Mouse (Mus musculus) erythroblast, embryonic 14.5 days (primary cell): ENCODE data around the gene Fbxo3.
"Not testable (repeated sequence)": the region's sequence is repeated elsewhere in the genome, so short reads cannot be mapped to it uniquely, and the experiment has no call there.

Source experiments
- GATA1 ChIP-seq: IDR thresholded peaks from 2 replicates; pipeline ENCODE4 v1.6.1; 2012; ENCODE audit warnings: low read length, inconsistent platforms, mixed read lengths
- TAL1 ChIP-seq: IDR thresholded peaks from 3 replicates; pipeline ENCODE4 v1.6.1; 2012; ENCODE audit warnings: low read length, inconsistent platforms, mixed read lengths

DNA sequence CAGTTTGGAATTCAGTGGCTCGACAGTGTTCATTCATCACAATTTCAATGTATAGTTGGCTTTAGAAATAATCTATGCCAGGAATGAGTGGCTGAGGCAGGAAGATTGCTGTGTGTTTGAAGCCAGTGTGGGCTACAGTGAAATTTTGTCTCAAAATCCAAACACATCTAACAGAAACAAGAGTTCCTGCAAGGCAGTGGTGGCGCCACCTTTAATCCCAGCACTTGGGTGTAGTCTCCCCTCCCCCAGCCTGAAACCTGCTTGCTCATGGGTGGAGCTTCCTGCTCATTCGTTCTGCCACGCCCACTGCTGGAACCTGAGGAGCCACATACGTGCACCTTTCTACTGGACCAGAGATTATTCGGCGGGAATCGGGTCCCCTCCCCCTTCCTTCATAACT, 39.9 kb upstream of the Fbxo3 start:
- TF ChIP-seq GATA1, TAL1: not testable (repeated sequence)
